Mouse (Mus musculus): ENCODE data around the gene Gpx4.

Gene Gpx4

GRCm38 (mm10) chr10:80070837-80071515, 24.0 kb downstream of the Gpx4 start:
- in situ Hi-C loops (cut with MboI, MseI) = no loop called here

- in situ Hi-C loops (cut with MboI, MseI) = no loop called here
These were observed 24.5 kb downstream of the Gpx4 start for GRCm38 (mm10) chr10:80071516-80071900.

GRCm38 (mm10) chr10:80072623-80073489, 25.9 kb downstream of the Gpx4 start:
- in situ Hi-C loops (cut with MboI, MseI) = no loop called here

- in situ Hi-C loops (cut with MboI, MseI) = no loop called here
These were observed 28.0 kb downstream of the Gpx4 start for GRCm38 (mm10) chr10:80074813-80075601.

- in situ Hi-C loops (cut with MboI, MseI) = no loop called here
These were observed 29.0 kb downstream of the Gpx4 start for GRCm38 (mm10) chr10:80075924-80076323.

GRCm38 (mm10) chr10:80076386-80076785, 29.4 kb downstream of the Gpx4 start:
- in situ Hi-C loops (cut with MboI, MseI) = no loop called here

- in situ Hi-C loops (cut with MboI, MseI) = no loop called here
These were observed 30.3 kb downstream of the Gpx4 start for GRCm38 (mm10) chr10:80077312-80077711.

GRCm38 (mm10) chr10:80078366-80078765, 31.4 kb downstream of the Gpx4 start:
- in situ Hi-C loops (cut with MboI, MseI) = no loop called here

GRCm38 (mm10) chr10:80080396-80081070, 33.6 kb downstream of the Gpx4 start:
- in situ Hi-C loops (cut with MboI, MseI) = no loop called here

GRCm38 (mm10) chr10:80081075-80081474, 34.1 kb downstream of the Gpx4 start:
- in situ Hi-C loops (cut with MboI, MseI) = no loop called here

- in situ Hi-C loops (cut with MboI, MseI) = no loop called here
These were observed 38.0 kb downstream of the Gpx4 start for GRCm38 (mm10) chr10:80084817-80085487.

GRCm38 (mm10) chr10:80086847-80087246, 39.9 kb downstream of the Gpx4 start:
- in situ Hi-C loops (cut with MboI, MseI) = no loop called here

- in situ Hi-C loops (cut with MboI, MseI) = no loop called here
These were observed 40.5 kb downstream of the Gpx4 start for GRCm38 (mm10) chr10:80087483-80087882.

GRCm38 (mm10) chr10:80089146-80089545, 42.2 kb downstream of the Gpx4 start:
- in situ Hi-C loops (cut with MboI, MseI) = no loop called here

GRCm38 (mm10) chr10:80091527-80091926, 44.6 kb downstream of the Gpx4 start:
- in situ Hi-C loops (cut with MboI, MseI) = no loop called here

- in situ Hi-C loops (cut with MboI, MseI) = no loop called here
These were observed 45.7 kb downstream of the Gpx4 start for GRCm38 (mm10) chr10:80092690-80093089.

GRCm38 (mm10) chr10:80094085-80094484, 47.1 kb downstream of the Gpx4 start:
- in situ Hi-C loops (cut with MboI, MseI) = no loop called here

- in situ Hi-C loops (cut with MboI, MseI) = no loop called here
These were observed 47.7 kb downstream of the Gpx4 start for GRCm38 (mm10) chr10:80094684-80095083.

GRCm38 (mm10) chr10:80095547-80095946, 48.6 kb downstream of the Gpx4 start:
- in situ Hi-C loops (cut with MboI, MseI) = no loop called here

GRCm38 (mm10) chr10:80097275-80097674, 50.3 kb downstream of the Gpx4 start:
- in situ Hi-C loops (cut with MboI, MseI) = no loop called here

- in situ Hi-C loops (cut with MboI, MseI) = no loop called here
These were observed 51.7 kb downstream of the Gpx4 start for GRCm38 (mm10) chr10:80098630-80099029.

All from T-helper 17 cell (primary cell).